Comparison of ENCODE assay signal across 22 mouse cellular contexts in genomic region chr7:112102933-112103332, GRCm38 (mm10). TPM values are rescaled to one million over a fixed set of nuclear protein-coding genes. Genes with fewer than 3 reads are reported as not detected.
"Had no signal": no experiment of that assay in that cellular context is flagged by ENCODE, and none has a peak within 500 bp of the region (broad histone marks: within the 10 kb centered on the region; RNA-seq: fewer than 3 reads in every experiment).

No protein-coding gene starts in this region.

- H3K27me3 ChIP-seq: limb, embryonic 12.5 days; limb, embryonic 15.5 days; liver, embryonic 13.5 days; lung, embryonic 15.5 days; midbrain, embryonic 12.5 days; neural tube, embryonic 13.5 days had no signal

- H3K27ac ChIP-seq: limb, embryonic 12.5 days; limb, embryonic 15.5 days; liver, embryonic 13.5 days; lung, embryonic 15.5 days; midbrain, embryonic 12.5 days; neural tube, embryonic 13.5 days had no signal

- H3K4me3 ChIP-seq: limb, embryonic 12.5 days; limb, embryonic 15.5 days; liver, embryonic 13.5 days; lung, embryonic 15.5 days; midbrain, embryonic 12.5 days; myocyte; neural tube, embryonic 13.5 days had no signal

- H3K4me2 ChIP-seq: limb, embryonic 12.5 days; limb, embryonic 15.5 days; liver, embryonic 13.5 days; lung, embryonic 15.5 days; midbrain, embryonic 12.5 days; neural tube, embryonic 13.5 days had no signal

- H3K4me1 ChIP-seq: limb, embryonic 12.5 days; limb, embryonic 15.5 days; lung, embryonic 15.5 days; midbrain, embryonic 12.5 days; neural tube, embryonic 13.5 days had no signal

- H3K9ac ChIP-seq: limb, embryonic 12.5 days; limb, embryonic 15.5 days; liver, embryonic 13.5 days; lung, embryonic 15.5 days; midbrain, embryonic 12.5 days; neural tube, embryonic 13.5 days had no signal

- DNase-seq: kidney, postnatal 10 days; kidney, postnatal 36 days; layer of hippocampus, postnatal 36 days; left cerebral cortex, postnatal 4 days; liver, embryonic 13.5 days; lung, adult 18-20 months; lung, postnatal 10 days; lung, postnatal 36 days; retina, postnatal 1 day; right cerebral cortex, postnatal 25 days; thymus, adult 18-20 months; thymus, postnatal 36 days had no signal

- H3K9me3 ChIP-seq: limb, embryonic 12.5 days; limb, embryonic 15.5 days; liver, embryonic 13.5 days; lung, embryonic 15.5 days; midbrain, embryonic 12.5 days; neural tube, embryonic 13.5 days had no signal

- ATAC-seq: intestine, embryonic 16.5 days; midbrain, embryonic 16.5 days had no signal

RNA-seq across cellular contexts. Expression of gene Dkk3, which starts 55.9 kb away (rescaled TPM):
- total RNA-seq: monocyte, adult 5-6 weeks; neutrophil, adult 5-6 weeks had no signal
